23 mouse cellular contexts compared by ENCODE assay signal in the genomic region with DNA sequence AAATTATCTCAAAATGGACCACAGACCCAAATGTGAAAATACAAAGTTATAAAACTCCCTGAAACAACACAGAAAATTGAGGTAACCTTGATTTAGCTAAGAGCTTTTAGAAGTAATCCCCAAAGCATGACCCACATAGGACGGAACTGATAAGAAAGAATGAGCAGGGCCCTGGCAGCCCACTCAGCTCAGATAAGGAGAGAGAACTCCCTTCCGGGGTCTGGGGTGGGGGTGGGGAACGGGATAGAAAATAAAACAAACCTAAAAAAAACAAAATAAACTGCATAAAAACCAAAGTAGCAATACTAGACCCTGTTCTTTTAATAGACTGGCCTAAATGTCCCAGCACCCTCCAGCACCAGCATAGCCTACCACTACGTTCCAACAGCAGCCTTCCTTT. TPM values are rescaled to one million over a fixed set of nuclear protein-coding genes. Genes with fewer than 3 reads are reported as not detected.
DNase-seq lines count a peak whose midpoint lies in the region; ATAC-seq and TF ChIP-seq lines count a peak whose summit lies in the region.
"Had no signal": no experiment of that assay in that cellular context is flagged by ENCODE, and none has a peak within 500 bp of the region (broad histone marks: within the 10 kb centered on the region; RNA-seq: fewer than 3 reads in every experiment).

No protein-coding gene starts in this region.

- H3K4me2 ChIP-seq in heart, embryonic 14.5 days (ENCODE audit: low read length): peak overlapping the region; percentile 46
- H3K4me2 ChIP-seq in liver, embryonic 11.5 days: peak overlapping the region; percentile 41
- peak overlapping the region; percentile 19; the same call in 1 of the 2 replicates for H3K4me2 ChIP-seq in liver, postnatal 0 days (ENCODE audit: low read depth, low read length)
- H3K4me2 ChIP-seq: forebrain, embryonic 15.5 days; hindbrain, embryonic 14.5 days; midbrain, embryonic 12.5 days had no signal

- peak overlapping the region; percentile 30 to 67 for H3K27ac ChIP-seq in heart, embryonic 14.5 days (replicated peaks in 1 of 2; ENCODE audit: control insufficient read depth in 1 of 2, insufficient read depth in 1 of 2, low read depth in 2 of 2, low read length in 2 of 2)
- no peak overlapping the region for H3K27ac ChIP-seq in heart, adult 2 months
- peak overlapping the region; percentile 67 for H3K27ac ChIP-seq in MEL (ENCODE audit: control insufficient read depth, low read depth, low read length)
- no peak overlapping the region for H3K27ac ChIP-seq in liver, embryonic 11.5 days (ENCODE audit: low read depth, low read length)
- no peak overlapping the region for H3K27ac ChIP-seq in liver, postnatal 0 days (ENCODE audit: low read depth)
- H3K27ac ChIP-seq: forebrain, embryonic 15.5 days; hindbrain, embryonic 14.5 days; midbrain, embryonic 12.5 days had no signal

- 6% methylated on average over 4 of the region's 4 CpGs for WGBS in heart, embryonic 14.5 days
- WGBS in heart, adult 2 months: 23% methylated on average over 4 of the region's 4 CpGs
- 17% methylated on average over 4 of the region's 4 CpGs for WGBS in liver, embryonic 11.5 days
- WGBS in liver, postnatal 0 days (ENCODE audit: insufficient replicate concordance): 40% methylated on average over 4 of the region's 4 CpGs

- no peaks in the 10 kb centered on the region for H3K9me3 ChIP-seq in heart, embryonic 14.5 days (ENCODE audit: control insufficient read depth, low read length)
- H3K9me3 ChIP-seq in MEL (replicated peaks; ENCODE audit: insufficient read depth, low read length): no peaks in the 10 kb centered on the region
- no peaks in the 10 kb centered on the region for H3K9me3 ChIP-seq in liver, embryonic 11.5 days (ENCODE audit: control insufficient read depth, low read length)
- no peaks in the 10 kb centered on the region for H3K9me3 ChIP-seq in liver, postnatal 0 days (ENCODE audit: low read length)
- H3K9me3 ChIP-seq: forebrain, embryonic 15.5 days; midbrain, embryonic 12.5 days had no signal

- no peak for TF ChIP-seq EP300 in heart, adult 2 months (IDR thresholded peaks at IDR 0.05; ENCODE audit: insufficient read depth, low read depth, low read length)
- peak; percentile 89 to 95 for TF ChIP-seq EP300 in MEL (IDR thresholded peaks at IDR 0.05; ENCODE audit: low read depth in 1 of 2, low read length in 2 of 2)
- TF ChIP-seq EP300 in liver, postnatal 0 days (IDR thresholded peaks at IDR 0.05; ENCODE audit: low read depth): 0 out of 2 replicates have a peak, but pooled peaks have one; percentile 14

- no peak for ATAC-seq in heart, embryonic 14.5 days (ENCODE audit: insufficient number of reproducible peaks, insufficient read depth, low FRiP score, low read depth)
- ATAC-seq in liver, embryonic 11.5 days (replicated peaks; ENCODE audit: low FRiP score): peak; percentile 78; the same call in 1 of the 2 replicates
- ATAC-seq in liver, postnatal 0 days: no peak
- no peak for ATAC-seq in erythroid progenitor cell, adult 5-6 weeks (replicated peaks; ENCODE audit: low FRiP score, poor library complexity, severe bottlenecking)
- ATAC-seq: forebrain, embryonic 15.5 days had no signal

- H3K4me3 ChIP-seq in heart, embryonic 14.5 days (ENCODE audit: control insufficient read depth in 1 of 2, insufficient read depth in 1 of 2, low read depth in 1 of 2, low read length in 2 of 2): no peak overlapping the region
- H3K4me3 ChIP-seq in heart, adult 2 months: no peak overlapping the region
- peak overlapping the region in 1 of 2 experiments; percentile 18; a peak in 2 of 4 replicates for H3K4me3 ChIP-seq in MEL (ENCODE audit: control insufficient read depth in 1 of 2, insufficient read depth in 1 of 2, low read depth in 2 of 2, low read length in 2 of 2)
- no peak overlapping the region for H3K4me3 ChIP-seq in liver, embryonic 11.5 days (ENCODE audit: low read depth, low read length)
- no peak overlapping the region for H3K4me3 ChIP-seq in liver, postnatal 0 days (ENCODE audit: low read depth, low read length)
- H3K4me3 ChIP-seq: forebrain, embryonic 15.5 days; midbrain, embryonic 12.5 days had no signal

- no peaks in the 10 kb centered on the region for H3K27me3 ChIP-seq in heart, embryonic 14.5 days (ENCODE audit: control insufficient read depth, insufficient read depth, low read length)
- no peaks in the 10 kb centered on the region for H3K27me3 ChIP-seq in heart, adult 2 months (ENCODE audit: control insufficient read depth, insufficient read depth, low read length)
- no peaks in the 10 kb centered on the region for H3K27me3 ChIP-seq in MEL (ENCODE audit: control insufficient read depth in 1 of 2, insufficient read depth in 2 of 2, low read length in 2 of 2)
- H3K27me3 ChIP-seq in liver, embryonic 11.5 days (replicated peaks; ENCODE audit: control insufficient read depth, insufficient read depth, low read length): no peaks in the 10 kb centered on the region
- H3K27me3 ChIP-seq in liver, postnatal 0 days (ENCODE audit: insufficient read depth, low read length): no peaks in the 10 kb centered on the region
- H3K27me3 ChIP-seq: CH12.LX; forebrain, embryonic 15.5 days; midbrain, embryonic 12.5 days had no signal

- intact Hi-C loops in heart, adult 2 months (cut with DNase I): no loop called here

- DNase-seq in heart, adult 2 months: no peak
- DNase-seq in MEL (ENCODE audit: low read depth, low spot score): peak; percentile 76
- DNase-seq in liver, embryonic 11.5 days (ENCODE audit: low spot score): no peak
- DNase-seq in liver, postnatal 0 days: no peak
- no peak for DNase-seq in frontal cortex, postnatal 36 days (ENCODE audit: low spot score in 2 of 2)
- DNase-seq: adrenal gland, postnatal 10 days; B cell, adult 2 months; cerebellum, adult 2 months; cerebellum, postnatal 25 days; gastrocnemius, postnatal 25 days; kidney, adult 9 months; kidney, postnatal 14 days; lung, adult 18-20 months; lung, postnatal 10 days; thymus, adult 18-20 months; thymus, postnatal 36 days had no signal

- no peaks in the 10 kb centered on the region; the same call in 1 of the 2 replicates for H3K79me2 ChIP-seq in heart, adult 2 months (replicated peaks; ENCODE audit: control insufficient read depth, insufficient read depth, low read length)
- H3K79me2 ChIP-seq in MEL (ENCODE audit: control insufficient read depth, insufficient read depth, low read length, poor library complexity): peaks cover 24% of the 10 kb centered on the region

- no peak for TF ChIP-seq CTCF in heart, adult 2 months (IDR thresholded peaks at IDR 0.05)
- TF ChIP-seq CTCF in MEL (IDR thresholded peaks at IDR 0.05 in 2 of 3, conservative IDR thresholded peaks at IDR 0.05 in 1 of 3; ENCODE audit: control insufficient read depth in 1 of 3, insufficient read depth in 1 of 3, low read depth in 2 of 3, low read length in 3 of 3, poor library complexity in 1 of 3, severe bottlenecking in 1 of 3): no peak
- TF ChIP-seq CTCF in liver, postnatal 0 days (IDR thresholded peaks at IDR 0.05; ENCODE audit: low read depth): no peak

- TF ChIP-seq RAD21 in MEL (IDR thresholded peaks at IDR 0.05; ENCODE audit: low read depth, low read length): no peak

- TF ChIP-seq POLR2A in heart, adult 2 months (IDR thresholded peaks at IDR 0.05; ENCODE audit: insufficient read depth, low read depth, low read length): no peak
- no peak for TF ChIP-seq POLR2A in MEL (IDR thresholded peaks at IDR 0.05; ENCODE audit: control insufficient read depth in 1 of 2, insufficient read depth in 1 of 2, low read depth in 1 of 2, low read length in 2 of 2, poor library complexity in 1 of 2)

- peaks cover 10 to 20% of the 10 kb centered on the region in 2 experiments for H3K4me1 ChIP-seq in heart, embryonic 14.5 days (ENCODE audit: control insufficient read depth in 2 of 2, insufficient read depth in 2 of 2, low read length in 2 of 2)
- H3K4me1 ChIP-seq in heart, adult 2 months (ENCODE audit: control insufficient read depth, insufficient read depth, low read length): peaks cover 4% of the 10 kb centered on the region
- H3K4me1 ChIP-seq in MEL (ENCODE audit: control insufficient read depth in 1 of 2, insufficient read depth in 2 of 2, low read length in 2 of 2): peaks cover 15 to 16% of the 10 kb centered on the region in 2 experiments
- peaks cover 10% of the 10 kb centered on the region for H3K4me1 ChIP-seq in liver, embryonic 11.5 days (replicated peaks; ENCODE audit: control insufficient read depth, insufficient read depth, low read length)
- peaks cover 16% of the 10 kb centered on the region for H3K4me1 ChIP-seq in liver, postnatal 0 days (ENCODE audit: insufficient read depth)
- H3K4me1 ChIP-seq: forebrain, embryonic 15.5 days; midbrain, embryonic 12.5 days had no signal

- H3K36me3 ChIP-seq in heart, embryonic 14.5 days (ENCODE audit: control insufficient read depth, insufficient read depth, low read length): 0 out of 2 replicates have a peak, but pooled peaks cover 4% of the 10 kb centered on the region
- H3K36me3 ChIP-seq in heart, adult 2 months (ENCODE audit: control insufficient read depth, insufficient read depth, low read length): peaks cover 8% of the 10 kb centered on the region
- peaks cover 0 to 20% of the 10 kb centered on the region in 2 experiments; a peak in 3 of 4 replicates for H3K36me3 ChIP-seq in MEL (ENCODE audit: control insufficient read depth in 1 of 2, insufficient read depth in 2 of 2, low read length in 2 of 2)
- H3K36me3 ChIP-seq in liver, embryonic 11.5 days (ENCODE audit: control insufficient read depth, insufficient read depth, low read length): no peaks in the 10 kb centered on the region
- H3K36me3 ChIP-seq in liver, postnatal 0 days (replicated peaks; ENCODE audit: insufficient read depth, low read length): no peaks in the 10 kb centered on the region; the same call in 1 of the 2 replicates

- no peak overlapping the region for H3K9ac ChIP-seq in heart, embryonic 14.5 days (ENCODE audit: low read length)
- no peak overlapping the region for H3K9ac ChIP-seq in heart, adult 2 months (ENCODE audit: low read depth, low read length)
- peak overlapping the region; percentile 16; the same call in 1 of the 2 replicates for H3K9ac ChIP-seq in MEL (ENCODE audit: control insufficient read depth, low read depth, low read length, poor library complexity, severe bottlenecking)
- no peak overlapping the region for H3K9ac ChIP-seq in liver, embryonic 11.5 days (ENCODE audit: low read depth, low read length)
- no peak overlapping the region for H3K9ac ChIP-seq in liver, postnatal 0 days (replicated peaks)
- H3K9ac ChIP-seq: forebrain, embryonic 15.5 days; hindbrain, embryonic 14.5 days; midbrain, embryonic 12.5 days had no signal

RNA-seq across cellular contexts. Expression of gene Atg4b, which starts 9.3 kb away (rescaled TPM):
- polyA plus RNA-seq in heart, embryonic 14.5 days (2014; fragmentation: Nextera tagmentation; extraction: Ambion mirVana): 63.1 and 63.5 TPM in 2 replicates
- total RNA-seq in heart, adult 2 months (2021): 10 to 100 TPM; 33.6 to 36.4 TPM
- polyA plus RNA-seq in heart, adult 2 months (2012; rRNA removed): 27.7 and 33.4 TPM in 2 replicates
- total RNA-seq in MEL (2012; rRNA removed): 56.8 and 57.9 TPM in 2 replicates
- 100 to 1,000 TPM in 1 of 2 experiments, not detected in 1; 121 TPM for polyA plus RNA-seq in MEL (2012; ENCODE audit: insufficient read depth in 1 of 2, insufficient read length in 2 of 2, low read depth in 1 of 2, low replicate concordance in 2 of 2, missing spikeins in 1 of 2)
- 86.2 and 87.6 TPM in 2 replicates for polyA plus RNA-seq in liver, embryonic 11.5 days (2014; fragmentation: Nextera tagmentation; extraction: Ambion mirVana)
- polyA plus RNA-seq in liver, postnatal 0 days (2015; fragmentation: Nextera tagmentation; extraction: Ambion mirVana): 48.9 and 51.6 TPM in 2 replicates
- total RNA-seq in erythroid progenitor cell, adult 5-6 weeks (2015; ENCODE audit: low replicate concordance): 67.8 and 91.4 TPM in 2 replicates
- total RNA-seq in erythroid progenitor cell, adult 5-6 weeks (2017; ENCODE audit: low replicate concordance): 116 and 166 TPM in 2 replicates

RNA-seq across cellular contexts. Expression of gene Thap4, which starts 12.7 kb away (rescaled TPM):
- polyA plus RNA-seq in heart, embryonic 14.5 days (2014; fragmentation: Nextera tagmentation; extraction: Ambion mirVana): 52.8 and 59.4 TPM in 2 replicates
- 10 to 100 TPM; 75.0 to 80.4 TPM for total RNA-seq in heart, adult 2 months (2021)
- 69.0 and 76.9 TPM in 2 replicates for polyA plus RNA-seq in heart, adult 2 months (2012; rRNA removed)
- total RNA-seq in MEL (2012; rRNA removed): 81.8 and 84.9 TPM in 2 replicates
- 100 to 1,000 TPM in 1 of 2 experiments, not detected in 1; 117 TPM for polyA plus RNA-seq in MEL (2012; ENCODE audit: insufficient read depth in 1 of 2, insufficient read length in 2 of 2, low read depth in 1 of 2, low replicate concordance in 2 of 2, missing spikeins in 1 of 2)
- 28.9 and 31.7 TPM in 2 replicates for polyA plus RNA-seq in liver, embryonic 11.5 days (2014; fragmentation: Nextera tagmentation; extraction: Ambion mirVana)
- 13.0 TPM in 2 replicates for polyA plus RNA-seq in liver, postnatal 0 days (2015; fragmentation: Nextera tagmentation; extraction: Ambion mirVana)
- 1.1 and 30.6 TPM in 2 replicates for total RNA-seq in erythroid progenitor cell, adult 5-6 weeks (2015; ENCODE audit: low replicate concordance)
- total RNA-seq in erythroid progenitor cell, adult 5-6 weeks (2017; ENCODE audit: low replicate concordance): 3.1 and 14.1 TPM in 2 replicates

RNA-seq across cellular contexts. Expression of gene Bok, which starts 56.5 kb away (rescaled TPM):
- 33.8 and 37.0 TPM in 2 replicates for polyA plus RNA-seq in heart, embryonic 14.5 days (2014; fragmentation: Nextera tagmentation; extraction: Ambion mirVana)
- 1 to 10 TPM; 3.0 to 3.1 TPM for total RNA-seq in heart, adult 2 months (2021)
- 5.9 and 9.0 TPM in 2 replicates for polyA plus RNA-seq in heart, adult 2 months (2012; rRNA removed)
- not detected in 2 replicates for total RNA-seq in MEL (2012; rRNA removed)
- under 1 TPM in 1 of 2 experiments, not detected in 1; 0.17 TPM for polyA plus RNA-seq in MEL (2012; ENCODE audit: insufficient read depth in 1 of 2, insufficient read length in 2 of 2, low read depth in 1 of 2, low replicate concordance in 2 of 2, missing spikeins in 1 of 2)
- polyA plus RNA-seq in liver, embryonic 11.5 days (2014; fragmentation: Nextera tagmentation; extraction: Ambion mirVana): 11.3 and 12.2 TPM in 2 replicates
- 6.8 and 7.2 TPM in 2 replicates for polyA plus RNA-seq in liver, postnatal 0 days (2015; fragmentation: Nextera tagmentation; extraction: Ambion mirVana)
- not detected in 2 replicates for total RNA-seq in erythroid progenitor cell, adult 5-6 weeks (2015; ENCODE audit: low replicate concordance)
- total RNA-seq in erythroid progenitor cell, adult 5-6 weeks (2017; ENCODE audit: low replicate concordance): not detected in 2 replicates
- total RNA-seq: neutrophil, adult 5-6 weeks had no signal

RNA-seq across cellular contexts. Expression of gene Dtymk, which starts 59.7 kb away (rescaled TPM):
- 164 and 167 TPM in 2 replicates for polyA plus RNA-seq in heart, embryonic 14.5 days (2014; fragmentation: Nextera tagmentation; extraction: Ambion mirVana)
- 10 to 100 TPM; 22.2 to 22.4 TPM for total RNA-seq in heart, adult 2 months (2021)
- 23.6 and 35.4 TPM in 2 replicates for polyA plus RNA-seq in heart, adult 2 months (2012; rRNA removed)
- 402 and 454 TPM in 2 replicates for total RNA-seq in MEL (2012; rRNA removed)
- 100 to 1,000 TPM; 193 to 391 TPM for polyA plus RNA-seq in MEL (2012; ENCODE audit: insufficient read depth in 1 of 2, insufficient read length in 2 of 2, low read depth in 1 of 2, low replicate concordance in 2 of 2, missing spikeins in 1 of 2)
- 297 and 324 TPM in 2 replicates for polyA plus RNA-seq in liver, embryonic 11.5 days (2014; fragmentation: Nextera tagmentation; extraction: Ambion mirVana)
- 73.3 and 78.9 TPM in 2 replicates for polyA plus RNA-seq in liver, postnatal 0 days (2015; fragmentation: Nextera tagmentation; extraction: Ambion mirVana)
- total RNA-seq in erythroid progenitor cell, adult 5-6 weeks (2015; ENCODE audit: low replicate concordance): 135 and 183 TPM in 2 replicates
- total RNA-seq in erythroid progenitor cell, adult 5-6 weeks (2017; ENCODE audit: low replicate concordance): 123 and 140 TPM in 2 replicates

Comparison
In these comparisons a context has a peak if more than half of its experiments do, and no peak if none do; other contexts are left out.
1. H3K27ac ChIP-seq: peak in heart, embryonic 14.5 days (2 of 2) and MEL (single experiment); none in heart, adult 2 months (single experiment), liver, embryonic 11.5 days (single experiment) and liver, postnatal 0 days (single experiment).
2. Peak in every context shown above with its lines, with median percentiles within 50 percentile points of each other: H3K4me2 ChIP-seq.